Mouse (Mus musculus): Measurements from ENCODE around the gene Ccdc50. TPM values are rescaled to one million over a fixed set of nuclear protein-coding genes. Genes with fewer than 3 reads are reported as not detected.
A peak's percentile ranks its signal among the peaks of the same experiment; 100 is the strongest.

The Ccdc50 gene
- total RNA-seq, 4 experiments from 2014 or later, result 31.0 to 35.2 (median 34.0) TPM

DNA sequence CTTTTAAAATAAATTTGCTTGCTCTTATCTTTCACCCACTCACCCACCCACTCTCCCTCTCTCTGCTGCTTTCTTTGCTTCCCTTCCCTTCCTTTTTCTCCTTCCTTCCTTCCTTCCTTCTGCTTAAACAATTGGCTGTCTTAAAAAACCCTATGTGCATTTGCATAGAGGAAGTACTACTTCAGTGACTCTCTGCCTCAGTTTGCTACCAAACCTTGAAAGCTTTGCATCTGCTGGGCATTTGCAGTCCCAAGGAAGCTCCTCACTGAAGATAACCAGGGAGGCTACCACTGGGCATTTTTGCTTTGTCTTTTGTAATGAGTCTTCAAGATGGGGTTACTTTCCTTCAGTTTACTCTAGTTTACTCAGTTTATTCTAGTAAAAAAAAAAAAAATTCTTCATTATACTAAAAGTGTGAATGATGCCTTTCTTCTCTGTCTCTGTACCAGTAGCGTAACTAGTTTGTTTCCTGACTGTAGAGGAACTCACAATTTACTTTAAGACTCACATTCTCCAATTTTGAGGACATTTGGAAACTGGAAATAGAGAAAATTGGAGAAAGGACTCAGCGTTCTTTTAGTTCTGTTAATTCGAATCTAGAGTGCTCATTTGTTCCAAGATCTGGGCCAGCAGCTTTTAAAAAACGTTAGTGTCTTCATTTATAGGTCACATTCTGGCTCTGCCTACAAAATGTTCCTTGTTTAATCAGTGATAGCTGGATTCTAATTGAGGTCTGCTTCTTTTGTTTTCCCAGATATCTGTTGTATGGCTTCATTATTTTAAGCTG lies 6.8 kb downstream of the Ccdc50 start:
- no peak for DNase-seq (ENCODE audit: low spot score)

DNA sequence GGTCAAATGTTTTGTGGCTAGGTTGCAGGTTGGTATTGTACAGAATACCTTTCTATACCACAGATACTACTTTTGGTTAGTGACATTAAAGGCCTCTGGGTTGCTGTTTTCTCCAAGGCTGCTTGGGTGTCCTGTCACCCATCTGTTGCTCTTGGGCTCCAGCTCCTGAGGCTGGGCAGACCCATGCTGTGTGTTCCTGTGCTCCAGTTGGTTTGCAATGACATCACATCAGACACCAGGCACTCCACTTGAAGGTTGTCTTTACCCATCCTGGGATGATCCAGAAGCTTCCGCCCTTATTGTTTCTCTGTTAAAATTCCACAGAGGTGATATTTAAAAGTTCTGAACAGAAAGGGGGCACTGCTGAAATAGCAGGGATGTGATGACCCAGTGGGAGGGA lies 8.3 kb downstream of the Ccdc50 start:
- DNase-seq (ENCODE audit: low spot score), result no peak

GRCm38 (mm10) chr16:27399026-27399718 lies 10.5 kb downstream of the Ccdc50 start:
- DNase-seq (ENCODE audit: low spot score), result no peak

DNA sequence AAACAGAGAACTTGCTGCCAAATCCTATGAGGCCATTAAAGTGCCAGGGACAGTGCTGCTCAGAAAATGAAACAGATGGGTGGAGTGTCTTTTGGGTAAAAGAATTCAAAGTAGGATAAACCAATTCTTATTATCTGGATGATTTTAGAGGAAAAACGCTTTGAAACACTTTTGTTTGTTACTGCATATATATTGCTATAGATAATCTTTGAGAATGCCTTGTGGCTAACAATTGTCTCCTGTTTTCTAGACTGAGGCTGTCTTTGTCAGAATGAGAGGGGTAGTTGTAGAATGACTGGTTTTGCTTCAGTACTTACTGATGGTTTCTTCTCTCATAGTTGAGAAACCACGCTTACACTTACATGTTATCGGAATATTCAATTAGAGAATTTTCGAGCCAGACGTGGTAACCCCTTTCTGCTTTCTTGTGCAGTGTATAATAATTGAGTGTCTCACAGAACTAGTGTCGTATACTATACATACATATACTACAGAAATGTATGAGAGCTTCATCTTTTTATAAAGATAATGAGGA lies 11.1 kb downstream of the Ccdc50 start:
- DNase-seq (ENCODE audit: low spot score), result no peak

GRCm38 (mm10) chr16:27401579-27401978 lies 12.9 kb downstream of the Ccdc50 start:
- DNase-seq (ENCODE audit: low spot score), result no peak

DNA sequence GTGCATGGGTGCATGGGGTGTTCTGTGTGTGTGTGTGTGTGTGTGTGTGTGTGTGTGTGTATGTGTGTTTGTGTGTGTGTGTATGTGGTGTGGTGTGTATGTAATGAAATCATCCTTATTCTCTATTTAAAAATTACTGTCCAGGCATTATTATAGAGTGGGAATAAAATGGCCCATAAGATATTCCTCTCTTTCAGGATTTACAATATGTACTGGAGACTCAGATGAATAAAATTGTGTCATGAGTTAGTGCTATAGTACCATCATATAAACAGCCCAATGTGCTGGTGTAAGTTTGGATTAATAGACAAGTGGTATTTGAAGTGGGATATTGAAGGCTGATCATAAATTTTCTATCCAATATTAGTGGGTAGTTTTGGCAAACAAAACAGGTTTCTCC lies 15.4 kb downstream of the Ccdc50 start:
- no peak for DNase-seq (ENCODE audit: low spot score)

- DNase-seq (ENCODE audit: low spot score), result no peak
Observed at GRCm38 (mm10) chr16:27416937-27417584, 28.4 kb downstream of the Ccdc50 start.

GRCm38 (mm10) chr16:27417632-27418031 lies 29.0 kb downstream of the Ccdc50 start:
- DNase-seq (ENCODE audit: low spot score), result no peak

DNA sequence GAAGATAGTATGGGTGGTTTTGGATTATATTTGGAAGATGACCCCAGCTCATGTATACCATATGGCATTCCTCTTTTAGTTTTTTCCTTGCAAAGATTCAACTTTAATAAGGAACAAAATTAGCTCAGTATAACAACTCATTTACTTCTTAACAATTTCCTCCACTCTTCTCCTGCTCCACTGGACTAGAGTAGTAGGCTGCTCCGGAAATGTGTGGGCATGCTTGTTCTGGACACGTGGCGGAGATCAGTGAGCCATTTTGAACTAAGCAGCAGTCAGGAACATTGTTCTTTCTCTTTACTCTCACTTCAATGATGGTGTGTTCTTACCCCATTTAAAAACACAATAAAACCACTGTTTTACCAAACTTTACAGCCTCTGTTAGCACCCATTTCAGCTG lies 32.3 kb downstream of the Ccdc50 start:
- no peak for DNase-seq (ENCODE audit: low spot score)

GRCm38 (mm10) chr16:27435034-27435433 lies 46.4 kb downstream of the Ccdc50 start:
- DNase-seq (ENCODE audit: low spot score), result no peak

DNA sequence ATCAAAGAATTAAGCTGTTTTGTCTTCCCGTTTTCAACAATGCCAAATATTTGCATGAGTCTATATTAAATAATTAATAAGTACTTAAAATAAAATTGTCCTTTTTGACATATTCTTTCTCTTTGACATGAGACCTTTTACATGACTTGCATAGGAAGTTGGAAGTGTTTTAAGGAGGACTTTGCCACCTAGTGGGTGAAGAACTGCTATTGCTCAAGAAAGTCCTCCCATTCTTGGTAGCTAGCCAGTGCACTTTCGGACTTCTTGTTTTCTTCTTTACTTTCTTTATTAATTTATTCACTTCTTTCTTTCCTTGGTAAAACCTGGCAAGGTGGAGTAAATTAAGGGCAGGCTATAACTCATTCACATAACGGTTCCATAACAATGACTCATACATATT lies 55.3 kb downstream of the Ccdc50 start:
- DNase-seq (ENCODE audit: low spot score), result no peak

- no peak for DNase-seq (ENCODE audit: low spot score)
Observed at GRCm38 (mm10) chr16:27449360-27449759, 60.7 kb downstream of the Ccdc50 start.

DNA sequence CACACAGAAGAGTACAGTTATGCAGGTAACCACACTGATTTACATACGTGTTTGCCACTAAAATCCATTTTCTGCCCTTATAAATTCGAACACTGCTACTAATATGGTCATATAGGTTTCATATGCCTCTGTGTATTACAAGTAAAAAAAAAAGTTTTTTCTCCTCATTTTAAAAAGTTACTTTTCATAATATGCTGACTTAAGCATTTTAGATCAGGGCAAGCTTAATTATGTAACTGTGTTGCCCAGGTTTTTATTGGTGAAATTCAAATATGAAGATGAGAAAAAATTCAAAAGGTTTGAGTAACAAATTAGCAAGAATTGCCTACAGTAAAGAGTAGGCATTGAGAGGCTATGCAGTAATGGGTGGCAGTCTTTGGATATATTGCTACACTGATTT lies 62.0 kb downstream of the Ccdc50 start:
- DNase-seq (ENCODE audit: low spot score), result no peak

DNA sequence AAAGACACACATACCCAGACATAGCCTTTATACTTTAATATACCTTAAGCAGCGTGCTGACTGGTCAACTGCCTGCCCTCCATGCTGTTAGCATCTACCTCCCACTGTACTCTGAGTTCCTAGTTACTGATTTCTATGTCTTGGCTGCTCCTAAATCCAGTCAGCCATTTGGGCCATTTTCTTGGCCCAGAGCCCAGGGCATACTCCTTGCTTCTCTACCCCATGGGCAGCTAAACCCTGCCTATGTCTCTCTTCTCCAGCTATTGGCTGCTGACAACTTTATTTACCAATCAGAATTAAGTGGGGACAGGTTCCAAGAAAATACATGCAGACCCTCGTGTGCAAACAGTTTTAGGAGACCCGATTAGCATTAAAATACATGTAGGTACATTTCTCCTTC lies 64.7 kb downstream of the Ccdc50 start:
- DNase-seq (ENCODE audit: low spot score), result no peak

GRCm38 (mm10) chr16:27453823-27454222 lies 65.2 kb downstream of the Ccdc50 start:
- DNase-seq (ENCODE audit: low spot score), result no peak

DNA sequence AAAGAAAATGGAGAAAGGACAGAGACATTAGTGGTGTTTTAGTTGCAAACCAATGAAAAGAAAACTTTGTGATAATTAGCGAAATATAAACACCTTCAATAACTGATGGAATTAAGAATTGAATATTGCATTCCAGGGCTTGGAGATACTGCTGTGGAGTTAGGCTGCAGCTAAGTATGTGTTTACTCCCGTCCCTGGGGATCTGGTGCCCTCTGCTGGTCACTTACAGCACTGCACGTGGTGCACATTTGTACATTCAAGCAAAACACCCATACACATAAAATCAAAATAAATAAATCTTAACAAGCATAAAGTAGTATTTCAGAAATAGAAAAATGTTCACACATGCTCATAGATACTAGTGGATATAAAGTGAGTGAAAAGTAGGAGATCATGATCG lies 68.6 kb downstream of the Ccdc50 start:
- peak; percentile 64 for DNase-seq (ENCODE audit: low spot score)

- no peak for DNase-seq (ENCODE audit: low spot score)
Observed at GRCm38 (mm10) chr16:27468731-27469130, 80.1 kb downstream of the Ccdc50 start.

GRCm38 (mm10) chr16:27471389-27471788 lies 82.7 kb downstream of the Ccdc50 start:
- no peak for DNase-seq (ENCODE audit: low spot score)

DNA sequence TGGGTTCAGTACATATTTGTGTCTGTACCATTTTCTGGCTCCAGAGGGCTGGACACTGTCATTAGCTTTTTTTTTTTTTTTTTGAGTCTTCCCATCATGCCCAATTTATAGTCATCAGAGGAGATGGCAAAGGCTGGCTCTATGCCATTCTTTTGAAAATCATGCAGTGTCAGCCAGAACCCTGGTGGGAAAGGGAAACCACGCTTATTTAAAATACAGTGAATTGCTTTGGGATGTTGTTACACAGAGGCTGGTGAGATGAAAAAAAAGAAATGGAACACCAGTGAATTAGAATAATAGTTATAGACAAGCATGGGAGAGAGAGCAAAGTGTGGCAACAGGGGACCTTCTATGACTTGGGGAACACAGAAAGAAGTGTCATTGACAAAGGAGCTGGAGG lies 95.2 kb downstream of the Ccdc50 start:
- no peak for DNase-seq (ENCODE audit: low spot score)
